Mouse (Mus musculus): ENCODE measurements around the gene Rnf217. TPM values are rescaled to one million over a fixed set of nuclear protein-coding genes. Genes with fewer than 3 reads are reported as not detected.

Gene Rnf217
- polyA plus RNA-seq (2015; fragmentation: Nextera tagmentation; extraction: Ambion mirVana): 0.22 and 0.23 TPM in 2 replicates

DNA sequence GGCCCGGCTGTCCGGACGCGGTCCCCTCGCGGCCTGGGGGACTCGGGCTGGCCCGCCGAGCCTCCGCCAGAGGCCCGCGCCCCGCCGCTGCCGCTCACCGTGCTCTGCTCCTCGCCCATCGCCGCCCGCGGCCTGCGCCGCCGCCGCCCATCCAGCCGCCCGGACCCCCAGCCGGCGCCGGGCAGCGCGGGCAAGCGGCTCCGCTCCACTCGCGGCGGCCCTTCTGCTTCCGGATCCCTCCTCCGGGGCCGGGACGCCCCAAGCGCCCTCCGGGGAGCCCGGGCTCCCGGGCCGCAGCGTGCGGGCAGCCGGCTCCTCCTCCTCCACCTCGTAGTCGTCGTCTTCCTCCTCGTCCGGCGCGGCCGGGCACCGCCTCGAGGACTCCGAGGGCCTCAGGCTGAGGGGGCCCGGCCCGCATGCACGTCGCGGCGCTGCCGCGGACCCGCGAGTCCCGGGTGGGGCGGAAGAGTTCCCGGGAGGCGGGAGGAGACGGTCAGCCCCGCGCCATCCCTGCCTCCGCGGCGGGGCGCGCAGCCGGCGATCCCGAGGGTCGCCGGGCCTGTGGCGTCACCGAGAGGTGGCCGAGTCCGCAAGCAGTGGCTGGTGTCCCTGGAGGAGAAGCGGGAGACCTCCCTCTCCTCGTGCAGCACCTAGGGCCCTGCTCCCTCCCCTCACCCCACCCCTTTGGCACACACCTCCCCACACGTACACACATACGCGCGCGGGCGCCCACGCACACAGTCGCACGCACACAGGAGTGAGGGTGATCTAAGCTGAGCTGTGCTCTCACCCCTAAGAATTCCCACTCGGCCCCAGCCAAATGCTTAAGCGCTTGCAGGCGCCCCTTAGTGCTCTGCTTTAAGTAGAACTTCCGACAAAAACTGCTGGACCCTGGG, at the start of gene Rnf217:
Gene Rnf217 (minus strand): TSS at position 119 of the 896 bp plus-strand sequence.
- DNase-seq (ENCODE audit: low spot score): no peak

- no peak for DNase-seq (ENCODE audit: low spot score)
Observed at GRCm38 (mm10) chr10:31647270-31647669, 38.3 kb upstream of the Rnf217 start.

DNA sequence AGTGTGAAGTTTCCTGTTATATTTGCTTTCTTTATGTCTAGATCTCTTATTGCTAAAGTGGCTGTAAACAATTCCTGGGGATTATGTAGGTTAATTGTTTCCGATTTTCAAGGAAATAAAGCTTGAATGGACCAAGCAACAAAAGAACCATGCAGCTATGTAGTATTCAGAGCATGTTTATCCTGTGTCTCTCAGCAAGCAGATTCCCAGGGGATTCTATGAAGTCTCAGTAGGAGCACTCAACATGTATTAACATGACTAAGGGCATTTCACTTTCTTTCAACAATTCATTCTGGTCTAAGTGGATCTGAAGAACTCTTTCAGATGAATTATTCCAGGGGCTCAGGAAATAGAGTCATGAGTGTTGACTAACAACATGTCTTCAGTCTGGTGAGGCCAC, 37.1 kb upstream of the Rnf217 start:
- no peak for DNase-seq (ENCODE audit: low spot score)

GRCm38 (mm10) chr10:31635098-31635497, 26.1 kb upstream of the Rnf217 start:
- no peak for DNase-seq (ENCODE audit: low spot score)

GRCm38 (mm10) chr10:31632005-31632404, 23.0 kb upstream of the Rnf217 start:
- DNase-seq (ENCODE audit: low spot score): no peak

DNA sequence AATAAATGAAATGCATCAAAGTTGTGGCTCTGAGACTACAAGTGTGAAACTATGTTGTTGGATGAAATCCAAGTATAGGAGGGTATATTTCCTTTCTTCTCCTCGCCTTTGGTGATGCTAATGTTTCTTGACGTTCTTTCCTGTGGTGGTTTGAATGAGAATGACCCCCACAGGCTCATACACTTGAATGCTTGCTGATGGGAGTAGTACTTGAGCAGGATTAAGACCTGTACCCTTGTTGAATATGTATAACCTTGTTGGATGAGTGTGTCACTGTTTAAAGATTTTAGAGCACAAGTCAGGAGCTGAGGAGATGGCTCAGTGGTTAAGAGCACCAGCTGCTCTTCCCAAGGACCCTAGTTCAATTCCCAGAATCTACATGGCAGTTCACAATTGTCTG, 6.4 kb upstream of the Rnf217 start:
- DNase-seq (ENCODE audit: low spot score): no peak

DNA sequence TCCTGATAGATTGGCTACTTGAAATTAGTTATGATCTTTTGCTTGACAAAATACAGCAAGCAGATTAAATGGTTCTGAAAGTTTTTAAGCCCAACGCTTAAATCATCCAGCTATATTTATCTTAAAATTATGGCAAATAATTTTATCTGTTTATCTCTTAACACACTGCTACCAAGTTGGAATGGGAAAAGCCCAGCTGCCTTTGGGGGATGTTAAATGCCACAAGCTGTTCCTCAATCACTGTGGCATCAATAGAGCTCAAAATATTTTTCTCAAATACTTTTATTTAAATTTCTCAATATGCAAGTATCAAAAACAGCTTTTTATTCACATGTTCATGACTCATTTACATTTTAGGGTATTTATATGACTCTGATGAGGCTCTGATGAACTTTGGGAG, 5.1 kb upstream of the Rnf217 start:
- DNase-seq (ENCODE audit: low spot score): no peak

GRCm38 (mm10) chr10:31608441-31609065, 431 bp downstream of the Rnf217 start:
- DNase-seq (ENCODE audit: low spot score): no peak

DNA sequence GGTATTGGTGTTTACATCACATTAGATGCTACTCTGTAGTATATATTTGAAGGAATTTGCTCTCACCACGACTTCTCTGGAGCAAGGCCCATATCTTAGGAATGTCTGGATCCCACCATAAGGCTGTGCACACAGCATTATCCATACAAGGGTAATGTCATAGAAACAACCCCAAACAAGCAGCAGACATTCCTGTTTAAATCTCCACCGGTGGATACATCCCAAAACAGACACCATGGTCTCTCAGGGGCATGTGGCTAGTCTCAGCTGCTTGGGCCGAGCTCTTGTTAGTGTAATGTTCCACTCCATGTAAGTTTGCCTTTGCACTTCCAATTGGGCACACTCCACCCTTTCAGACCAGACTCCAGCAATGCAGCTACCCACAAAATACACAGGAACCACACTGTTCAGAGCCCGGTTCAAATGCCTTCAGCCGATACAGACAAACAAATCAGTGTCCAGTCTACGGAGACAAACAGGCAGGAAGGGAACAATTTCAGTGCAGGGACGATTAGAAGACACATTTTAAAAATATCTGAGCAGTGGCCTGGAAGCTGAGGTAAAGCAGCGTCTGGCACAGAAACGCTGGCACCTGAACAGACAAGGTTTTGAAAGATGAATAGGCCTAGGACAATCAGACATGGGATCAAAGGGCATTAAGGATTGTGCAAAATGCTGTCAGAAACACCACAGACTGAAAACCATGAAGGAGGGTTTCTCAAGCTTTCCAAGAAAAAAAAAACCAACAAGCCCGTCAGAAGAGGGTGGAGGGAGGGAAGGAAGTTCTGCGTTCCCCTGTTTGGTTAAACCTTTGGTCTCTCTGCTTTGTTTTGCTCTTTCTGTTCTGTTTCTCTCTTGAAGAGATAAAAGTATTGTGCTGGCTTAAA, 1.8 kb downstream of the Rnf217 start:
- no peak for DNase-seq (ENCODE audit: low spot score)

- no peak for DNase-seq (ENCODE audit: low spot score)
Observed at GRCm38 (mm10) chr10:31603855-31604254, 5.1 kb downstream of the Rnf217 start.

GRCm38 (mm10) chr10:31600116-31600515, 8.9 kb downstream of the Rnf217 start:
- no peak for DNase-seq (ENCODE audit: low spot score)

DNA sequence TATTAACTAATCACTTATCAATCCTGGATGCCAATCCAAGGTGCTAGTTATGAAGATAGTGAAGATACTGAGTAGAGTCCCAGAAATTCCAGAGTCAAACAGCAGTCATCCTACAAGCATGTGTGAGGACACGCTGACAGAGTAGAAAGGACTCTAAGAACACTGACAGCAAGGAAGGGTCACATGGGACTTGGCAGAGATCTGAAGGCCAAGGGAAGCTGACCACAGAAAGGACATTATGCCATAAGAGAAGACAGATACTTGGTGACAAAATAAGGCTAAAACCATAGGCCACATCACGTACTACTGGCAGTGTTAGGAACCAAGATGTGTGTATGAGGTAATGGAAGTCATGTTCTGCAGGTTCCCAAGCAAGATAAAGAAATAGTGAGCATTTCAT, 11.1 kb downstream of the Rnf217 start:
- no peak for DNase-seq (ENCODE audit: low spot score)

DNA sequence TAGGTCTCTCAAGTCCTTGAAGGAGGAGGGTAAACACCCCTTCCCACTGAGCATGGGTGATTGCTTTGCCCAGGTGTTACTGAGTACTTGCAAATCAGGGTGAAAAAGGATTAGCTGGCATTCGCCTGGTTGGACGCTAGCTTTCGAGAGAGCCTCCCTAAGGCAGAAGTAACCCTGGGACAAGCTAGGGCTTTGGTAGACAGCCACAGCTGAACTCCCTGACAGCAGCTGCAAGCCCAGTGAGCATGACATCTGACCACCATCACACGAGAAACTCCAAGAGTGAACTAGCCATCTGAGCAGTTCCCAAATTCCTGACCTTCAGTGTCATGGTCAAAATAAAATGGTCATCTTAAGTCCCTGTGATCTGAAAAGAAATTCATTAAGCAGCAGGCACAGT, 12.2 kb downstream of the Rnf217 start:
- DNase-seq (ENCODE audit: low spot score): no peak

- DNase-seq (ENCODE audit: low spot score): no peak
Observed at GRCm38 (mm10) chr10:31595326-31595725, 13.7 kb downstream of the Rnf217 start.

DNA sequence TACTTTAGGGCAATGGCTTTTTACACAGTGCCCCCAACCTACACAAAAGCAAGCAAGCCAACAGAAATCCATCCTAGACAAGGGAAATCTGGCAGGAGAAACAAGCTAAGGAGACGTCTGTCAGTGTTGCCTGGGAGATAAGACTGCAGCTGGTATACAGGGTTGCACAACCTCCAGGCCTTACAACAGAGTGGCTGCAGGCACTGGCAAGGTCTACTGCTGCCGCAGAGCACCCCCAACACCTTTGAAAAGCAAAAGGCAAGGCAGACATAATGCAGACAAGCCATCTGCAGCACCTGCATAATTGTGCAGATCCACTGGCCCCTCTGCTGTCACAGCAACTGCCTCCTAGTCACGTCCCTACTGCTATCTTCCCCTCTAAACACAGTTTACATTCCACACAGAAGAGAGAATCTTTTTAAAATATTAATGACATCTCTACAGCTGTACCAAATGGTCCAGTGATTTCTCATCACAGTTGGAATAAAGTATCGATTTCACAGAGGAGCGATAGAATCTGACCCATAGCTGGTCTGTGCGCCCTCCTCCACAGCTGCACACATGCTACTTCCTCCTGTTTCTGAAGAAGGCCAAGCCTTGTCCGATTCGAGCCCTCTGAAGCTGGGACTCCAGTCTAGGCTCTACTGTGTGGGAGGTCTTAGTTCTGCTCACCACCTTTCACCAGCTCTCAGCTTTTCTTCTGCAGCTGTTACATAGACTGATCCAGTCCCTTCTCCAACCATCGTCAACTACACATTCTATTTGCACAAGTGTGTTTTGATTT, 16.1 kb downstream of the Rnf217 start:
- DNase-seq (ENCODE audit: low spot score): no peak

GRCm38 (mm10) chr10:31592095-31592740, 16.8 kb downstream of the Rnf217 start:
- DNase-seq (ENCODE audit: low spot score): no peak

DNA sequence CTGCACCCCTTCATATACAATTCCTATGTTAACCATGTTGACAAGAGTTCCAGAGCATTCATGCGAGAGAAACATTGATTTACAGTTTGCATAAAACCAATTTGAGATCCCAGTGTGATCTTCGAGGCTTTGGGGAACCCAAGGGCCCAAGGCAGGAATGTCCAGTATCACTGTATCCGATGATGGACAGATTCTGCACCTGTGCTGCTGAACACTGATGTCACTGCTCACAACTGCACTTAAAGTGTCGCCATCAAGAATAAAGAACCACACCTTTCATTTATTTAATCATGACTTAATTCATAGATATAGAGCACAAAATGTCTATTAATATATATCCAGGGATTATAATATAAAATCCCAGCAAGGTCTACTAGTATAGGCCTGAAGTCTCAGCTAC, 28.3 kb downstream of the Rnf217 start:
- DNase-seq (ENCODE audit: low spot score): no peak

DNA sequence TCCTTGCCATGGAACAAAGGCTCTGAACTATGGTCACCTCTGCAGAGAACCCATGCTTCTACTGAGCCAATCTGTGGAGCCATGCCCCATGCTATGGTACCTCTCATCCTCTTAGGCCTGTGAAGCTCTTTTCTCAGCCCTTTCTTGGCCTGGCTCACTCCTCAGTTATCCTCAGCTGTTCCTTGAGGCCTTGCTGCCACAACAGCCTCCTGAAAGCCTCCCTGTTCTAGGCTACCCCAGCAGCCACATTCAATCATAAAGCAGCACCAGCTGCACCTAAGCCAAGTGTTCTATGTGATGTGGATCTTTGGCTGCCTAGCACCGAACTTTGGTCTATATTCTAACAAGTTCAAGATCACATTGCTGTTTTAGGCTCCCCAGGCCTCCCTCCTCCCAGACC, 28.9 kb downstream of the Rnf217 start:
- no peak for DNase-seq (ENCODE audit: low spot score)

DNA sequence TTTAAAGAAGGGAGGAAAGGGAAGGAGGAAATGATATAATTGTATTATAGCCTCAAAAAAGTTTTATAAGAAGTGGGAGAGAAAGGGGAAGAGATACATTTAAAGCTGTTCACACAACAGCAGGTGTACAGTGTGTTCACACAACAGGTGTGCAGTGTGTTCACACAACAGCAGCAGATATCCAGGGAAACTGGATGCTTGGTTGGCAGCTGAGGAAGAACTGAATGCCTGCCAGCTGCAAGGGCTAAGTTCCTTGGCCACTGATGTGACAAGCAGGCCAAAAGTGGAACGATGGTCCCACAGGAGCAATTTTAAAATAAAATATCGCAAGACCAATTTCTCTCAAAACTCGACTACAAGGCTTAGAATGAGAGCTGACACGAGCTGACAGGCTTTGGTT, 35.7 kb downstream of the Rnf217 start:
- no peak for DNase-seq (ENCODE audit: low spot score)

DNA sequence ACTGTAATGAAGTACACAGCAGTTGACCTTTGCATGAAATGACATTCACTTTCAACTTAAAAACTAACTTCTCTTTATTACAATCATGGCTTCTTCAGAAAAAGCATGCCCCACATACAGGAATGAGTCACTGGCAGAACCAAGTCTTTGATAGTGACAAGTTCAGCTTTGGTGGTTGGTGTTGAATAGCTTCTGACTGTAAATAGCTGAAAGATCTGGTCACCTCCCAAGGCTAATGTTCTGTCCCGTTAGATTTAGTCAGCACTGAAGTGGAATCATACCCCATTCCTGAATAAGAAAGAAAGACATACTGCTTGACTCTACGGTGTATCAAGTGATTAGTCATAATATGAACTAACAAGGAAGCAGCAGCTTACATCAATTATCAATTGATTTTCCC, 51.7 kb downstream of the Rnf217 start:
- DNase-seq (ENCODE audit: low spot score): no peak
